Mouse (Mus musculus) liver, adult 2 months (tissue): ENCODE measurements around the gene Gmeb1.

Experiments
- CTCF ChIP-seq: fragments of 200-500 bp; IDR thresholded peaks from 2 replicates; pipeline ENCODE4 v1.5.1; 2011; ENCODE audit warnings: low read depth, low read length, control low read depth
- POLR2A ChIP-seq: fragments of 200-500 bp; IDR thresholded peaks from 2 replicates; pipeline ENCODE4 v1.6.1; 2011; ENCODE audit warnings: low read length, control low read depth; ENCODE audit not compliant: insufficient read depth; ENCODE audit errors: extremely low read depth

GRCm38 (mm10) chr4:132259248-132259647, 2.2 kb downstream of the Gmeb1 start:
- TF ChIP-seq CTCF (no peak), POLR2A (no peak)
